Mouse (Mus musculus) liver, embryonic 12.5 days (tissue): ENCODE results near the gene Tanc1. TPM values are rescaled to one million over a fixed set of nuclear protein-coding genes. Genes with fewer than 3 reads are reported as not detected.

Experiments
- ATAC-seq: fragments of 200-750 bp; cut with Nextera tagmentation; 2 replicates; pipeline ENCODE4 v1.8.0; 2017; ENCODE audit warnings: moderate number of reproducible peaks, mild to moderate bottlenecking, moderate library complexity
- H3K27ac ChIP-seq: fragments of 300-500 bp; sonication (generic); 2 replicates; pipeline ENCODE4 v1.5.1; 2016; ENCODE audit warnings: mild to moderate bottlenecking
- H3K27me3 ChIP-seq: fragments of 300-500 bp; sonication (generic); replicated peaks from 2 replicates; pipeline ENCODE4 v1.6.1; 2016; ENCODE audit warnings: mild to moderate bottlenecking, moderate library complexity
- H3K36me3 ChIP-seq: fragments of 300-500 bp; sonication (generic); 2 replicates; pipeline ENCODE4 v1.6.1; 2016; ENCODE audit warnings: mild to moderate bottlenecking, moderate library complexity
- H3K4me1 ChIP-seq: fragments of 300-500 bp; sonication (generic); 2 replicates; pipeline ENCODE4 v1.6.1; 2016
- H3K4me2 ChIP-seq: fragments of 300-500 bp; sonication (generic); 2 replicates; pipeline ENCODE4 v1.6.1; 2016; ENCODE audit warnings: mild to moderate bottlenecking, moderate library complexity
- H3K4me3 ChIP-seq: fragments of 300-500 bp; sonication (generic); 2 replicates; pipeline ENCODE4 v1.5.1; 2016; ENCODE audit warnings: mild to moderate bottlenecking, moderate library complexity
- H3K9ac ChIP-seq: fragments of 300-500 bp; sonication (generic); 2 replicates; pipeline ENCODE4 v1.6.1; 2016; ENCODE audit warnings: mild to moderate bottlenecking, moderate library complexity
- H3K9me3 ChIP-seq: fragments of 300-500 bp; sonication (generic); replicated peaks from 2 replicates; pipeline ENCODE4 v1.6.1; 2016; ENCODE audit warnings: mild to moderate bottlenecking, moderate library complexity
- WGBS: fragments of 180-500 bp; shearing (Covaris S2); methylation state at CpG from one replicate; pipeline ENCODE4 v1.1.7; 2016; ENCODE audit not compliant: insufficient replicate concordance; 5-methylcytosine and 5-hydroxymethylcytosine counted together
- polyA plus RNA-seq: library from polyadenylated mRNA; unstranded; fragments of >200 nt; fragmentation: Nextera tagmentation; extraction: Ambion mirVana; gene quantifications from 2 replicates; pipeline ENCODE4 v1.2.1, GENCODE M21; 2016

The Tanc1 gene
- polyA plus RNA-seq, 1 experiment from 2014 or later, result 6.8 TPM

GRCm38 (mm10) chr2:59798934-59799532 lies 187.2 kb downstream of the Tanc1 start:
- H3K4me1 ChIP-seq, result peaks cover 8% of the 10 kb centered on the region; the same call in 1 of the 2 replicates
- H3K9me3 ChIP-seq, result no peaks in the 10 kb centered on the region
- H3K4me3 ChIP-seq, result no peak overlapping the region
- peaks cover 20% of the 10 kb centered on the region; the same call in 1 of the 2 replicates for H3K36me3 ChIP-seq
- H3K9ac ChIP-seq, result no peak overlapping the region
- WGBS, result 76% methylated on average over 16 of the region's 16 CpGs
- ATAC-seq, result no peak
- no peaks in the 10 kb centered on the region for H3K27me3 ChIP-seq
- no peak overlapping the region for H3K4me2 ChIP-seq
- no peak overlapping the region for H3K27ac ChIP-seq

GRCm38 (mm10) chr2:59799572-59799971 lies 187.7 kb downstream of the Tanc1 start:
- no peaks in the 10 kb centered on the region for H3K27me3 ChIP-seq
- ATAC-seq, result no peak
- no peak overlapping the region for H3K4me2 ChIP-seq
- 74% methylated on average over 14 of the region's 14 CpGs for WGBS
- H3K4me1 ChIP-seq, result peaks cover 8% of the 10 kb centered on the region; the same call in 1 of the 2 replicates
- H3K9me3 ChIP-seq, result no peaks in the 10 kb centered on the region
- H3K36me3 ChIP-seq, result peaks cover 20% of the 10 kb centered on the region; the same call in 1 of the 2 replicates
- H3K9ac ChIP-seq, result no peak overlapping the region
- no peak overlapping the region for H3K4me3 ChIP-seq
- H3K27ac ChIP-seq, result no peak overlapping the region

- 48% methylated on average over 18 of the region's 18 CpGs for WGBS
- no peak overlapping the region for H3K4me2 ChIP-seq
- peaks cover 18% of the 10 kb centered on the region; the same call in 1 of the 2 replicates for H3K36me3 ChIP-seq
- H3K27ac ChIP-seq, result no peak overlapping the region
- no peak overlapping the region for H3K9ac ChIP-seq
- ATAC-seq, result peak; percentile 81
- H3K9me3 ChIP-seq, result no peaks in the 10 kb centered on the region
- H3K27me3 ChIP-seq, result no peaks in the 10 kb centered on the region
- peaks cover 8% of the 10 kb centered on the region; the same call in 1 of the 2 replicates for H3K4me1 ChIP-seq
- no peak overlapping the region for H3K4me3 ChIP-seq
These were observed 188.8 kb downstream of the Tanc1 start for GRCm38 (mm10) chr2:59800481-59801266.

DNA sequence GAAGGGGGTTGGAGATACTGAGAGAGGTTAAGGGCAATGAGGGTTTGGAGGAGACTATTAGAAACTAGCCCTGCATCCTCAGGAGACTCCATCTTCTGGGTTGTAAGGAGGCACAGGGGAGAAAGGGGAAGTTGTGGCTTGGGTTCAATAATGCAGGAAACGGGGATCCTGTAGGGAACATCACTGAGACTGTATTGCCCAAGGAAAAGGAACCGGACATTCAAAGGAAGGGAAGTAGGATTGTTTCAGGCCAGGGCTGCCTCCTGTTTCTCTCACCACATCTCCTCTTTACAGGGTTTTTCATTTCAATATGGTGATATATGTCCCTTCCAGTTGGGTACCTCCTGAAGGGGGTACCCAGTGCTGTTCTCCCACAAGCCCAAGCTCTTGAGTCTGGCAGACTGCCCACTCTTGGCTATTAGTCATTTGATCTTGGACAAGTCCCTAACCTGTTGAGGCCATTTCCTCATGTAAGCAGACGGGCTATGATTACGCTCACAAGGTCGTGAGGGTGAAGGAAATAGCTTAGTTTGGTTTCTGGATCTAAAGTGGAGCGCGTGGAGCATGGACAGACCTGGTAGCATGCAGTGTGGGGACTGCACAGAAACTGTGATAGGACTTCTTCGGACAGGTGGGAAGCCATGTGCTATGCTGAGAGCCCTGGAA lies 191.0 kb downstream of the Tanc1 start:
- H3K36me3 ChIP-seq, result peaks cover 13% of the 10 kb centered on the region; the same call in 1 of the 2 replicates
- H3K4me2 ChIP-seq, result no peak overlapping the region
- 58% methylated on average over 8 of the region's 8 CpGs for WGBS
- ATAC-seq, result no peak
- no peak overlapping the region for H3K9ac ChIP-seq
- H3K4me1 ChIP-seq, result peaks cover 8% of the 10 kb centered on the region; the same call in 1 of the 2 replicates
- H3K27ac ChIP-seq, result no peak overlapping the region
- no peaks in the 10 kb centered on the region for H3K9me3 ChIP-seq
- H3K4me3 ChIP-seq, result no peak overlapping the region
- no peaks in the 10 kb centered on the region for H3K27me3 ChIP-seq

DNA sequence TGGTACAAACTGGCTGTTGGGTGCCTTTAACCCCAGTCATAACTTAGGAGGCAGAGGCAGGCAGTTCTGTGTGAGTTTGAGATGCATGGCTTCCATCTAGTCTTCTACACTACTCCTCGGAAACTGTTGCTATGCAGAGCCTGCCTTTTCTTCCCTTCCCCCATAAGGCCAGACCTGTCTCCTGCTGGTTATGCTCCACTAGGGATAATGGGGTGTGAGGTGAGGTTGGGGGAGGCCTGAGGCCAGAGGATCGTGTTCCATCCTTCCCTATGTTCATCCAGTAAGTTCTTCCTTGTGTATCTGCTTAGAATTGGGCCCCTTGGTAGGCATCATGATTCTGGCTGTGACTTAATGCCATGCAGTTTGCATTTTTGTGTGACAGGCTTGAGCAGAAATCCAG lies 193.8 kb downstream of the Tanc1 start:
- no peak overlapping the region for H3K27ac ChIP-seq
- peaks cover 5% of the 10 kb centered on the region; the same call in 1 of the 2 replicates for H3K4me1 ChIP-seq
- no peak overlapping the region for H3K4me3 ChIP-seq
- H3K9ac ChIP-seq, result no peak overlapping the region
- ATAC-seq, result no peak
- no peaks in the 10 kb centered on the region for H3K9me3 ChIP-seq
- H3K36me3 ChIP-seq, result peaks cover 2% of the 10 kb centered on the region; the same call in 1 of the 2 replicates
- 61% methylated on average over 2 of the region's 2 CpGs for WGBS
- no peak overlapping the region for H3K4me2 ChIP-seq
- no peaks in the 10 kb centered on the region for H3K27me3 ChIP-seq

- Histone ChIP-seq H3K9ac (no peak overlapping the region), H3K36me3 (no peaks in the 10 kb centered on the region; the same call in 1 of the 2 replicates), H3K27ac (no peak overlapping the region), H3K4me3 (no peak overlapping the region), H3K9me3 (no peaks in the 10 kb centered on the region), H3K4me1 (peaks cover under 1% of the 10 kb centered on the region; the same call in 1 of the 2 replicates), H3K4me2 (no peak overlapping the region), H3K27me3 (no peaks in the 10 kb centered on the region)
- WGBS, result 74% methylated on average over 6 of the region's 6 CpGs
- no peak for ATAC-seq
These were observed 194.2 kb downstream of the Tanc1 start for GRCm38 (mm10) chr2:59806038-59806437.

DNA sequence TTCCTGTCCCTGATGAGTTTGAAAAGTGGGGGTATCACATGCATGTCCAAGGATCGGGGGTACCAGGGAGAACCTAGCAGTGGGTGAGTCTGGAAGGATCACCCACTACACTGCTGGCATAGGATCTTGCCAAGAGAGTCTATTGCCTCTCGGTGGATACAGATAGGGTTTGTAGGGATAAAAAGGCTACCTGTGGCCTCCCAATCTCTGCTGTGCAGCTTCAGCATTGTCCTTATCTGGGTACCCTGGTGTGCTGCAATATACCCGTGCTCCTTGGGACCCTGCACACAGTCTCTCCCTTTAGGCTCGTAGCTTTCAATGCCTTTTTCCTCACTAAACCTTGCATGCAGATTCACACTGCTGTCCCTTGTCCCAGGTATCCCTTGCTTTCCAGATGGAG lies 196.8 kb downstream of the Tanc1 start:
- no peaks in the 10 kb centered on the region for H3K4me1 ChIP-seq
- WGBS, result 42% methylated on average over 4 of the region's 4 CpGs
- no peaks in the 10 kb centered on the region for H3K9me3 ChIP-seq
- no peak overlapping the region for H3K4me3 ChIP-seq
- no peak overlapping the region for H3K9ac ChIP-seq
- H3K4me2 ChIP-seq, result no peak overlapping the region
- H3K36me3 ChIP-seq, result no peaks in the 10 kb centered on the region; the same call in 1 of the 2 replicates
- no peaks in the 10 kb centered on the region for H3K27me3 ChIP-seq
- H3K27ac ChIP-seq, result no peak overlapping the region
- 0 out of 2 replicates have a peak, but pooled peaks have one; percentile 37 for ATAC-seq

DNA sequence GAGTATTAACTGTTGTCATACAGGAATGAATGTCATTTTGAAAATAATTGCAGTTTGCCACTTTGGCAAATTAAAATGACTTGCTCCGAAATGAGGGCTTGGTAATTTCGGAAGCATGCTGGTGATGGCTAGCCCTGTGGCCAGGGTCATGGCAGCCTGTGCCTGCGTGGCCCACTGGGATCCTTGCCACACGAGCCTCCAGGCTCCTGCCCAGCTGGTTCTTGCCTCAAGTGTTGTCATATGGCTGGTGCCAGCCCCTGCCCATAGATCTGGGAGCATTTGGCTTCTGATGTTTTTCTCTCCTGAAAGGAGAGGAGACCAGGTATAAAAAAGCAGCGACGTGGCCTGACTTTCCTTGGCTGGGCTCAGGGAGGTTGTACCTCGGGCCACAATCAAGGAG lies 198.2 kb downstream of the Tanc1 start:
- no peak overlapping the region for H3K27ac ChIP-seq
- no peak overlapping the region for H3K4me3 ChIP-seq
- no peak overlapping the region for H3K4me2 ChIP-seq
- no peaks in the 10 kb centered on the region for H3K27me3 ChIP-seq
- no peak for ATAC-seq
- no peaks in the 10 kb centered on the region; the same call in 1 of the 2 replicates for H3K36me3 ChIP-seq
- 77% methylated on average over 7 of the region's 7 CpGs for WGBS
- no peaks in the 10 kb centered on the region for H3K9me3 ChIP-seq
- no peak overlapping the region for H3K9ac ChIP-seq
- no peaks in the 10 kb centered on the region for H3K4me1 ChIP-seq

DNA sequence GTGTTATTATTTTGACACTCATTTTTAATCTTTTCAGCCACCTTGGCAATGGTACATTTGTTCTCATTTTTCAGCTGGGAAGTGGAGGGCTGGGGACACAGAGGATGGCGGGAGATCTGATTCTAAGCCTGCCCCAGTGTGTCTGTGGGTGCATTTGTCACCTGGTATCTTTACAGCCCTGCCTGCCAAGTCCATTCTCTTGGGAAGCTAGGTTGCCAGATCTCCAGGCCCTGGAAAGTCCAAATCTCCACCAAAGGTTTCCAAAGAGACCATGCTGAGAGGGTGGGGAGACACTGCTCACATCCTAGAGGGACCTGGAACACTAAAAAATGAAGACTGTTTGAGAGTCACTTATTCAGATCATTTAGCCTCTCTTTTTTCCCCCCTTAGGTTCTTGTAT lies 199.4 kb downstream of the Tanc1 start:
- Histone ChIP-seq H3K36me3 (no peaks in the 10 kb centered on the region; the same call in none of the 2 replicates), H3K9me3 (no peaks in the 10 kb centered on the region), H3K4me2 (no peak overlapping the region), H3K27me3 (no peaks in the 10 kb centered on the region), H3K27ac (no peak overlapping the region), H3K9ac (no peak overlapping the region), H3K4me1 (no peaks in the 10 kb centered on the region), H3K4me3 (no peak overlapping the region)
- no peak for ATAC-seq
- WGBS, result 42% methylated on average over 1 of the region's 1 CpGs

DNA sequence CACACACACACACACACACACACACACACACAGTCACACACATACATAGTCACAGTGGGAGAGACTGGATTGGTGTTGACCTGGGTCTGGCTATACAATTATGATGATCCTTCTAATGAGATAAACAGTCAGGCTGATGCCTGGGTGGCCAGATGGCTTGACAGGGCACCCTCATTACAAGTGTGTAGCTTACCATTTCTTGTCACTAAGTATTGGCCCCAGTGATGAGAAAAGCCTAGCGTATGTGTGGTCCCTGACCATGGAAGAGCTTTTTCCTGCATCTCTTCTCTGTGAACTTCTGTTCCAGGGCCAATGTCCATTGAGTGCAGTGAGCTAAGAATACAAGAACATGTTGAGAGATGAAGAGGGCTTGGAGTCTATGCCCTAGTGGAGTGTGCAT lies 200.8 kb downstream of the Tanc1 start:
- H3K36me3 ChIP-seq, result no peaks in the 10 kb centered on the region; the same call in none of the 2 replicates
- H3K27ac ChIP-seq, result no peak overlapping the region
- H3K27me3 ChIP-seq, result no peaks in the 10 kb centered on the region
- ATAC-seq, result no peak
- no peak overlapping the region for H3K4me3 ChIP-seq
- H3K4me2 ChIP-seq, result no peak overlapping the region
- H3K9ac ChIP-seq, result no peak overlapping the region
- WGBS, result 94% methylated on average over 1 of the region's 1 CpGs
- H3K9me3 ChIP-seq, result no peaks in the 10 kb centered on the region
- H3K4me1 ChIP-seq, result no peaks in the 10 kb centered on the region

DNA sequence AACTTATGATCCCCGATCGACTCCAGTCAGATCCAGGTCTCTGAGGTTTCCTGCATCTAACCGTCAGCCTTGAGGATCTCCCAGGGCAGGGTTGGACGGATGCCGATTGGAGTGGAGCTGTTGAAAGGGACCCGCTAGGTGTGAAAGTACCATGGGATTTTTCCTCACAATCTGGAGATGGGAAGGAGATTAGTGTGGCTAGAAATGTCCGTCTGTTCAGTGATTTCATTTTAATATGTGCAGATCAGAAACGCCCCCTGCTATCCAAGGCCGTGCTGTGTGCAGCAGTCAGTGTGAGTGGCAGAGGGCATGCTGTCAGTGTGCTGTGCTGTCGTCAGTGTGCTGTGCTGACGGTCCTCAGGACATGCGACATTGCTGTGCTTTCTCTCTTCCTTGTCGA lies 201.6 kb downstream of the Tanc1 start:
- Histone ChIP-seq H3K4me3 (no peak overlapping the region), H3K27ac (no peak overlapping the region), H3K36me3 (no peaks in the 10 kb centered on the region; the same call in 1 of the 2 replicates), H3K27me3 (no peaks in the 10 kb centered on the region), H3K4me1 (no peaks in the 10 kb centered on the region), H3K4me2 (no peak overlapping the region), H3K9me3 (no peaks in the 10 kb centered on the region), H3K9ac (no peak overlapping the region)
- 78% methylated on average over 13 of the region's 13 CpGs for WGBS
- no peak for ATAC-seq

GRCm38 (mm10) chr2:59814997-59815396 lies 203.2 kb downstream of the Tanc1 start:
- 69% methylated on average over 8 of the region's 8 CpGs for WGBS
- Histone ChIP-seq H3K9me3 (no peaks in the 10 kb centered on the region), H3K27me3 (no peaks in the 10 kb centered on the region), H3K4me1 (no peaks in the 10 kb centered on the region), H3K36me3 (no peaks in the 10 kb centered on the region; the same call in 1 of the 2 replicates), H3K9ac (no peak overlapping the region), H3K4me3 (no peak overlapping the region), H3K4me2 (no peak overlapping the region), H3K27ac (no peak overlapping the region)
- no peak for ATAC-seq
